Mouse (Mus musculus) embryonic fibroblast, embryonic 13.5 days (primary cell): ENCODE results near the gene Nudt16l1.

ENCODE experiments used
- CTCF ChIP-seq: IDR thresholded peaks from 2 replicates; pipeline ENCODE4 v1.5.1; 2011; ENCODE audit warnings: mild to moderate bottlenecking, control low read depth, low read length, moderate library complexity, borderline replicate concordance; ENCODE audit not compliant: insufficient read depth
- POLR2A ChIP-seq: IDR thresholded peaks from 2 replicates; pipeline ENCODE4 v1.6.1; 2011; ENCODE audit warnings: low read depth, mild to moderate bottlenecking, control low read depth, low read length, moderate library complexity

DNA sequence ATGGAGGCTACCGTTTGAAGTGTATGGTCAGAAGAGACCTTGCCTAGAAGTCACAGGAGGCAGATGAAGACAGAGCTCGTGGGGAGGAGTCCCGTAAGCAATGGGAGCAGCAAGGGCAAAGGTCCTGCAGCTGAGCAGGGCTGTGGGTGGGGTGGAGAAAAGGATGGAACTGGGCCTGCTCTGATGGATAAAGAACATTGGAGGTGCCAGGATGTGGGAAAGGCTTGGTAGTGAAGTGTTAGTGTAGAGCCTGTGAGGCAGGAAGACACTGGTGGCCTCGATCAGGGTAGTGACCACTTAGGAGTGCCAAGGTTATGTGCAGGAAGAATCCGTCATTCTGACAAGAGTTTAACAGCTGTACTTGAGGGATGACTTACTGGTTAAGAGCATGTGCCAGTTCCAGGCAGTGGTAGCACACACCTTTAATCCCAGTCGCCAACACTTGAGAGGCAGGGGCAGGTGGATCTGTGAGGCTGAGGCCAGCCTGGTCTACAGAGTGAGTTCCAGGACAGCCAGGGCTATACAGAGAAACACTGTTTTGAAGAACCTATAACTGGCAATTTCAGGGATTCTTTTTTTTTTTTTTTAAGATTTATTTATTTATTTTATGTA is 35.0 kb upstream of the Nudt16l1 start:
- TF ChIP-seq CTCF (no peak), POLR2A (no peak)
